Mouse (Mus musculus) layer of hippocampus, adult 2 months (tissue): ENCODE measurements around the gene Gpatch3. TPM values are rescaled to one million over a fixed set of nuclear protein-coding genes. Genes with fewer than 3 reads are reported as not detected.

ENCODE experiments used
- DNase-seq, 2 experiments: peaks; one replicate each; pipeline ENCODE4 v3.0.0; 2022; ENCODE audit warnings: low spot score in 2 of 2
- H3K27ac ChIP-seq: fragments of 200-600 bp; 2 replicates; pipeline ENCODE4 v1.8.1; 2022
- H3K4me3 ChIP-seq: fragments of 200-600 bp; 2 replicates; pipeline ENCODE4 v1.8.1; 2022; ENCODE audit warnings: mild to moderate bottlenecking
- CTCF ChIP-seq: fragments of 200-600 bp; conservative IDR thresholded peaks from 2 replicates; pipeline ENCODE4 v1.8.1; 2022; ENCODE audit warnings: antibody characterized with exemption, mild to moderate bottlenecking, moderate library complexity
- total RNA-seq, 2 experiments: library from RNA; stranded (reverse); gene quantifications; 2 replicates each; pipeline ENCODE4 v1.2.3; 2021

The Gpatch3 gene
- total RNA-seq, 2 experiments from 2014 or later, result 6.5 to 10.3 TPM

DNA sequence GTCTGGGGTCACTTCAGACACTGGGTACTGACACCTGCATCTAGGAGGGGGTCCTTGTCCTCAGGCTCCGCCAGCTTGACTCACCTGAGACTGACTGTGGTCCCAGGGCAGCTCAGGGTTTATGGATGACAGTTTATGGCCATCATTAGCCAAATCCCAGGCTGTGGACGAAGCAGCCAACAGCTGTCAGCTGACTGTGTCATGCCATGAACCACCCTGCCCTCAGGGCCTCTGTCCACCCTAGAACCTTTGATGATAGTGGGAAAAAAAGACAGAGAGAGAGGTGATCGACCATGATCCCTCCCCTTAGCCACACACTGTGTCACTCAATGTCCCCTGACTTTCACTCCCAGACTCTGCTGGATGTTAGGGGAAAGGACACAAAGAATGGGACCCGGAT, 12.9 kb upstream of the Gpatch3 start:
- Histone ChIP-seq H3K27ac (no peak overlapping the region), H3K4me3 (no peak overlapping the region)
- no peak for DNase-seq
- no peak for TF ChIP-seq CTCF

DNA sequence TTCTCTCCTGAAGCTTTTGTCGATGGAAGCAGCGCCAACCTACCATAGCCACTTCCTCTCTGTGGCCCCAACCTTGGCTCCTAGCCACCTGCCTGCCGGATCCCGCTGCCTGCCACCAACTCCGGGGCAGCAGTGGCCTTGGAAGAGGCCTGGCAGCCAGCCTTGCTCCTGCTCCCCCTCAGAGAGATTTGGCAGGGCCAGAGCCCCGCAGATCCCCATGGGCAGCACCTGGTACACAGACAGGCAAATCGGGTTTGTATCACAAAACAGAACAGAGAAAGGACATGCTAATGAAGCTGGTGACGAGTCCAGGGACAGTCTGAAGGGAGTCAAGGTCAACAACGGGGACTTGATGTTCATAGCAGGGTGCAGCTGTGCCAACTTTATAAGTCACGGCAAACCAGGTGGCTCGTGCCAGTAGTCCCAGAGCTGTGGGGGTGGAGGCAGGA, 11.4 kb upstream of the Gpatch3 start:
- DNase-seq, result no peak
- H3K4me3 ChIP-seq, result no peak overlapping the region
- H3K27ac ChIP-seq, result no peak overlapping the region
- TF ChIP-seq CTCF, result no peak

DNA sequence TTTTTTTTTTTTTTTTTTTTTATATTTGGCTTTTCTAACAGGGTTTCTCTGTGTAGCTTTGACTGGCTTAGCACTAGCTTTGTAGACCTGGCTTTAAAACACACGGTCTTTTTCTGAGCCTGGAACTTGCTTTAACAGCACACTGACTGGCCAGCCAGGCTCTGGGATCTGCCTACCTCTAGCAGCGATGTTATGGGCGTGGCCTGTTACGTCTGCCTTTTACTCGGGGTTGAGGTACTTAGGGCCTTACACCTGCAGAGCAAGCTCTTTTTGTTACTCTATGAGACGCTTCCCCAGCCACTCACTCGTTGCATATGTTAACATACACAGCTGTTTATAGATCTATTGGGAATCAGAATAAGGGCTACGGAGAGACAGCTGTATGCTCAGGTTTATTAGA, 7.3 kb upstream of the Gpatch3 start:
- TF ChIP-seq CTCF, result no peak
- no peak overlapping the region for H3K27ac ChIP-seq
- no peak overlapping the region for H3K4me3 ChIP-seq
- no peak for DNase-seq

DNA sequence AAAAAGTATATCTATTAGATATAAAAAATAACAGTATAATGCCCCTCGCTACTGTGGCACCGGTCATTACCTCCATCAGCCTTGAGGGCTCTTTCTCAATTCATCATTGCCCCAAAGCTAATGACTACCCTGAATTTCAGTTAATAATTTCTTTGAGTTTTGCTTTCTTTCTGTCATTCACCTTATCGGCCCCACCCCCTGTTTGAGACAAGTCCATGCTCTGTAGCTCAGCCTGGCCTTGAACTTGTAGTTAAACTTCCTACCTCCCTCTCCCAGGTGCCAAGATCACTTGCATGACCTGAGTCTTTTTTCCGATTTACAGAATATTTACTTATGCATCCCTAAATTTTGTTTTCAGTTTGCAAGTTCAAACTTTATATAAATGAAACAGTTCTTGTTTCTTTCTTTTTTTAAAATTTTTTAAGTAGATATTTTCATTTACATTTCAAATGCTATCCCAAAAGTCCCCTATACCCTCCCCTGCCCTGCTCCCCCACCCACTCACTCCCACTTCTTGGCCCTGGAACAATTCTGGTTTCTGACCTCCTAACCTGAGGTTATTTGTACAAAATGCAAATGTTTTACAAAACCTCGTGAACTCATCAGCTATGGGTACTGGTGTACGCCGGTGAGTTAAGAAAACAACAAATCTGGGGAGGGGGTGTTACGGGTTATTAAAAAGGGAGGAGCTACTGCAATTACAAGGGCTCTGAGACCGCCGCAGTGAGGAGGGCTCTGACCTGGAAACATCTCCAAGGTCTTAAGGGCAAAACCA, 5.1 kb upstream of the Gpatch3 start:
- no peak overlapping the region for H3K27ac ChIP-seq
- no peak for TF ChIP-seq CTCF
- H3K4me3 ChIP-seq, result no peak overlapping the region
- no peak for DNase-seq

DNA sequence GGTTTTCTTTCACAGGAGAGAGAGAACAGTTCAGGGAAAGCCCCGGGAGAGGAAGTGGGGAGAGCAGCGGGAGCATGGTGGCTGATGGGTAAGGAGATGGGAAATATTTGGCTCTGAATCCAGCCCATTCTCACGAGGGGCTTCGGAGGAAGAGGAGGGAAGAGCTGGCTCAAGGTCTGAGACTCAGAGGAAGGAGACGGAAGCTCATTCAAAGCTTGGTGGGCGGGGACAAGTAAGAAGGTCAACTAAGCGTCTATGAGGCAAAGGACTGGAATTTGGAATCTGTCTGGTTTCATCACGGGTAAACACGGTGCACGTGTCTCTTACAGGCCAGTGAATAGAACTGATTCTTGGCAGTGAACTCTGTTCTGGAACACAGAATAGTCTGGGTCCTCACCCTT, 4.5 kb upstream of the Gpatch3 start:
- Histone ChIP-seq H3K27ac (no peak overlapping the region), H3K4me3 (no peak overlapping the region)
- no peak for TF ChIP-seq CTCF
- DNase-seq, result no peak

DNA sequence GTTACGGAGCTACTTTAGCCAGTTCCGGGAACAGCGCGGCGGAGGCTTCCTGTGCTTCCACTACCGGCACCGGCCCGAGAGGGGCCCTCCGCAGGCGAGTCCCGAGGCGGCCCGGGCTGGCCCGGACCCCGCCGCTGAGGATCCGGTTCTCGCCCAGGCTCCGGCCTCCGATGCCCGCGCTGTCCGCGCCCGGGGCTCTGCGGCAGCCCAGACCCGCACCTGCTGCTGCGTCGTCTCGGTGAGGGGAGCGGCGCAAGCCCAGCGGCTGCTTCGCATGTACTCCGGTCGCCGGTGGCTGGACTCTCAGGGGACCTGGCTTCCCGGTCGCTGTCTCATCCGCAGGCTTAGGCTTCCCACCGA, 278 bp downstream of the Gpatch3 start:
- Histone ChIP-seq H3K4me3 (peak overlapping the region; percentile 93), H3K27ac (peak overlapping the region; percentile 88)
- no peak for DNase-seq
- no peak for TF ChIP-seq CTCF

DNA sequence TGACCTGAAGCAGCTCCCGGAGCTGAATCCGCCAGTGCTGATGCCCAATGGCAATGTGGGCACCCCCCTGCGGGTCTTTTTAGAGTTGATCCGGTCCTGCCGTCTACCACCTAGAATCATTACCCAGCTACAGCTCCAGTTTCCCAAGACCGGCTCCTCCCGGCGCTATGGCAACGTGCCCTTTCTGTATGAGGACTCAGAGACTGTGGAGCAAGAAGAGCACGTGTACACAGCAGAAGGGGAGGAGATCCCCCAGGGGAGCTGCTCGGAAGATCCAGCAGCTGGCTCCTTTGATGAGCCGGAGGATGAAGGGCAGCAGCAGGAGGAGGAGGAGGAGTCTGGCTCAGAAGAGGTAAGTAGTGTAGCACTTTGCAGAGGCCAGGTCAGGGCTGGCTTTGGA, 3.4 kb downstream of the Gpatch3 start:
- TF ChIP-seq CTCF, result no peak
- H3K27ac ChIP-seq, result no peak overlapping the region
- no peak overlapping the region for H3K4me3 ChIP-seq
- no peak for DNase-seq

DNA sequence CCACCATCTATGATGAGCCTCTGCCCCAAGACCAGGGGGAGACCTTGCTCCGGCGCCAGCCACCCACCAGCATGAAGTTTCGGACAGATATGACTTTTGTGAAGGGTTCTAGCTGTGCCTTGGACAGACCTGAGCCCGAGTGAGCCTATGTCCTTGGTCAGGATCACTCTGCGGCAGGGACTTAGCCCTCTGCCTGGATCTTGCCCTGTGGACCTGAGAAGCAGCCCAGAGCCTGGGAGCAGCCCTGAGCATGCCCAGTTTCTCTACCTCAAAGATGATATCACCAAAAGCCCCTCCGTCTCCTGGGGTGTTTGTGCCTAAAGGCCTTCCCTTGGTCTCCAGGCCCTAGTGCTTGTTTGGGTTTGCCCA, 9.1 kb downstream of the Gpatch3 start:
- TF ChIP-seq CTCF, result no peak
- Histone ChIP-seq H3K4me3 (peak overlapping the region; percentile 80), H3K27ac (peak overlapping the region; percentile 90)
- no peak for DNase-seq

DNA sequence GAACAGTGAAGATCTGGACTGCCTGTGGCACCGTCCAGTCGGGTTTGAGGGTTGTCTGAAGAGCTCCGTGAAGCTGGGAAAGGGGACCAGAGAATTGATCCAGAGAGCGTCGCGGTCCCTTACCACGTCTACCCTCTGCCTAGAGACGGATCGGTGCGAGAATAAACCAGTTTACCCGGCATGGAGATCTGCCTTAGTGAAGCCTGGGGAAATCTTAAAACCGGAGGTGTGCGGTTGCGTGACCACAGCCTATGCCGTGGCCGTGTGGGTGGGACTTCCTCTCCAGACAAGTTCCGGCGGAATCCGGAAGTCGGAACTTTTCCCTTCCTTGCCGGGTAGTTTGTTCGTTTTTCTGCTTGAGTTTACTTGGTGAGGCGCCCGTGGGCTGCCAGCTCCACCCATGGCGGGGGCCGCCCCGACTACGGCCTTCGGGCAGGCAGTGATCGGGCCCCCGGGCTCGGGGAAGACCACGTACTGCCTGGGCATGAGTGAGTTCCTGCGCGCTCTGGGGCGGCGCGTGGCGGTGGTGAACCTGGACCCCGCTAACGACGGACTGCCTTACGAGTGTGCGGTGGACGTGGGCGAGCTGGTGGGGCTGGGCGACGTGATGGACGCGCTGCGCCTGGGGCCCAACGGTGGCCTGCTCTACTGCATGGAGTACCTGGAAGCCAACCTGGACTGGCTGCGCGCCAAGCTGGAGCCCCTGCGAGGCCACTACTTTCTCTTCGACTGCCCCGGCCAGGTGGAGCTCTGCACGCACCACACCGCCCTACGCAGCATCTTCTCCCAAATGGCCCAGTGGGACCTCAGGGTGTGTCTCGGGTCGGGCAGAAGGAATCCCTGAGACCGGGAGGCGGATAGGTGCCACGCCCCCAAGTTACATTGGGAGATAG, 9.8 kb downstream of the Gpatch3 start, which contains the start of gene Gpn2:
TSS of gene Gpn2 (plus strand) at position 304 of the 893 bp plus-strand sequence.
- peak; percentile 84 to 86 for DNase-seq
- Histone ChIP-seq H3K4me3 (peak within 1 kb of the TSS; percentile 80), H3K27ac (peak within 1 kb of the TSS; percentile 90)
- TF ChIP-seq CTCF, result no peak

DNA sequence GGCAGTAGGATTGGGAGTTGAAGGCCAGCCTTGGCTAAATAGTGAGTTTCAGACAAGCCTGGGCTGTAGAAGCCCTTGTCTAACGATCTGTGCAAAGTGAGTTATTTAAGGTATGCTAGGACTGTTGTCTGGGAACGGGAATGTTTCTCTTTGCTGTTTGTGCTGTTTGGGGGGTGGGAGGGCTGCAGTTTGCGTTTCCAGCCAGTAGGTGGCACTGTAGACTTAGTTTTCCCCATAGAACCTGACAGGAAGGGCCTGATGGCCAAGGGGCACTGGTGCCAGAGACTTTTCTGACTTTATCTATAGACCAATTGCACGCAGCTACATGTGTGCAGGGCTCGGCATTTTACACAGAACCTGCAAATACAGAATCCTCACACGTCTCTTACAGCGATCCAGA, 18.0 kb downstream of the Gpatch3 start:
- TF ChIP-seq CTCF, result peak; percentile 93
- H3K27ac ChIP-seq, result no peak overlapping the region
- DNase-seq, result peak in 1 of 2 experiments; percentile 74
- no peak overlapping the region for H3K4me3 ChIP-seq

DNA sequence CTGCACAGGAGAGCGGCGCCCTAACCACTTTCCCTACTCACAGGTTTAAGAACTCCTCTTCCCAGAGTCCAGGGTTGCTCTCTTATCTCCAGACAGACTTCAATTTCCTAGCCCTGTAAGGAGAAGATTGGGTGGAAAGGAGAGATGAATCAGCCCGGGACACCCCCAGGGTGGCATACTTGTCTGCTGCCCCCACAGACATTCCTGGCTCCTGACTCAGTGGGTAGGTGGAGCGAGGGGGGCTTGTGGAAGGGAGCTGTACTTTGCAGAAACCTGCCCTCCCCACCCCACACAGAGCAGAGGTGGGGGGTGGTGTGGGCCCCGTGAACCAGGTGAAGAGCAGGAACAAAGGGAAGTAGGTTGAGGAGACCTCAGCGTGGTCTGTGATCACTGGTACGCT, 21.0 kb downstream of the Gpatch3 start:
- no peak for DNase-seq
- H3K4me3 ChIP-seq, result no peak overlapping the region
- TF ChIP-seq CTCF, result no peak
- H3K27ac ChIP-seq, result no peak overlapping the region

DNA sequence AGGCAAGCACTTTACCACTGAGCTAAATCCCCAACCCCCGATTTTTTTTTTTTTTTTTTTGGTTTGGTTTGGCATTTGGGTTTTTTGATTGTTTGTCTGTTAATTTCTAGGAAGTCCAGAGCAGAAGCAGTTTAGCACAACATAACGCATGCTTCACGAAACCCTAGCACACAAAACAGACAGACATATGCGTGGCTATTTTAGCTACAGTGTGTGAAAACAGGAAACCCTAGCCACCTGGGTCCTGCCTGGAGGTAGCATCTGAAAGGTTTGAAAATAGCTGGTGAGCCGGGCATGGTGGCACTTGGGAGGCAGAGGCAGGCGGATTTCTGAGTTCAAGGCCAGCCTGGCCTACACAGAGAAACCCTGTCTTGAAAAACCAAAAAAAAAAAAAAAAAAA, 21.5 kb downstream of the Gpatch3 start:
- Histone ChIP-seq H3K27ac (no peak overlapping the region), H3K4me3 (no peak overlapping the region)
- DNase-seq, result no peak
- no peak for TF ChIP-seq CTCF

DNA sequence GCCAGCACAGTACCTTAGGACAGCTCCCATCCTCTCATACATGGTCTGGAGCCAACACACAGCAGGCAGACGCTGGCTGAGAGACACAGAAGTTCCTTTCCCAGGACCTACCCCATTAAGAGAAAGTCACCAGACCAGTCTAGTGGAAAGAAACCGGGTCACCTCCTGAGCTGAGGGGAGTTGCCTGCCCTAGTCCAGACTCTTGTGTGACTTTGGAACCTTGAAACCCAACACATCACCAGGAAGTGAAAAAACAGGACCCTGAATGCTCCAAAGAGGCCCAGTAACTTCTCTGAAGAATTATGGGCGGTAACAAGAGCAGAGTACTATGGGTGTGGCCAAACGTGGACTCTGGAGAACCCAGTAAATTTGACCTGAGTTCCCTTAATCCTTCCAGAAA, 24.1 kb downstream of the Gpatch3 start:
- TF ChIP-seq CTCF, result no peak
- no peak overlapping the region for H3K4me3 ChIP-seq
- no peak for DNase-seq
- no peak overlapping the region for H3K27ac ChIP-seq
